Mouse (Mus musculus) bone marrow, adult 2 months (tissue): ENCODE results near the gene Stk19.

ENCODE experiments used
- CTCF ChIP-seq: fragments of 200-500 bp; IDR thresholded peaks from 2 replicates; pipeline ENCODE4 v1.5.1; 2011; ENCODE audit warnings: low read length, control low read depth; ENCODE audit not compliant: control insufficient read depth, insufficient read depth
- POLR2A ChIP-seq: fragments of 200-500 bp; IDR thresholded peaks from 2 replicates; pipeline ENCODE4 v1.6.1; 2011; ENCODE audit warnings: low read depth, mild to moderate bottlenecking, control low read depth, low read length, borderline replicate concordance; ENCODE audit not compliant: control insufficient read depth

GRCm38 (mm10) chr17:34807176-34807575, 29.6 kb downstream of the Stk19 start:
- TF ChIP-seq CTCF (no peak), POLR2A (no peak)
